Mouse (Mus musculus) bone marrow, adult 2 months (tissue): Measurements from ENCODE around the gene Rb1.

Experiments used
- CTCF ChIP-seq: fragments of 200-500 bp; IDR thresholded peaks from 2 replicates; pipeline ENCODE4 v1.5.1; 2011; ENCODE audit warnings: low read length, control low read depth; ENCODE audit not compliant: control insufficient read depth, insufficient read depth
- POLR2A ChIP-seq: fragments of 200-500 bp; IDR thresholded peaks from 2 replicates; pipeline ENCODE4 v1.6.1; 2011; ENCODE audit warnings: low read depth, mild to moderate bottlenecking, control low read depth, low read length, borderline replicate concordance; ENCODE audit not compliant: control insufficient read depth

DNA sequence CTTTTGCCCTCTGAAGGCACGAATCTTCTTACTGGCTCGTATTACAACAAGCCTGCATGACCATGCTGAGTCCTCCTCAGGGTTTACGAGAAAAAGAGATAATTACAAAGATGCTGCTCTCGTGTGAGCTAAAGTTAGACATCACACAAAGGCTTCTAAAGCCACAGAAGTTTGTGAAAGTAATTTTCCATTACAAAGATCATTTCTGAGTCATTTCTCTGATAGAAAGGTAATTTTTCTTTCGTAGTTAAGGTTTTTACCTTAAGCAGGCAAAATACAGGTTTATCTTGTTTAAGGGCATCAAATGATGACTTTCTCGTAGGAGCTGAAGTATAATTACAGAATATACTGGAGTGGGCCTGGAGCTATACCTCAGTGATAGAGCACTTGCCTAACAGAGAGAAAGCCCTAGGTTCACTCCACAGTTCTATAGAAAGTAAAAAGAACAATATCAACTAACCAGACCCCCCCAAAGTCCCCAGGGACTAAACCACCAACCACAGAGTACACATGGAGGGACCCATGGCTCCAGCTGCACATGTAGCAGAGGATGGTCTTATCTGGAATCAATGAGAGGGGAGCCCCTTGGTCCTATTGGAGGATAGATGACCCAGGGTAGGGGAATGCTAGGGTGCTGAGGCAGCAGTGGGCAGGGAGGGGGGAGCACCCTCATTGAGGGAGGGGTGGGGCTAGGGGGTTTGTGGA is 14.6 kb upstream of the Rb1 start:
- no peak for TF ChIP-seq CTCF
- TF ChIP-seq POLR2A = no peak
